Mouse (Mus musculus): ENCODE results near the gene Me1. TPM values are rescaled to one million over a fixed set of nuclear protein-coding genes. Genes with fewer than 3 reads are reported as not detected.
"Not testable (repeated sequence)": the region's sequence is repeated elsewhere in the genome, so short reads cannot be mapped to it uniquely, and the experiment has no call there.

Me1 gene
- total RNA-seq, 2 experiments from 2014 or later = 46.3 to 57.0 TPM

DNA sequence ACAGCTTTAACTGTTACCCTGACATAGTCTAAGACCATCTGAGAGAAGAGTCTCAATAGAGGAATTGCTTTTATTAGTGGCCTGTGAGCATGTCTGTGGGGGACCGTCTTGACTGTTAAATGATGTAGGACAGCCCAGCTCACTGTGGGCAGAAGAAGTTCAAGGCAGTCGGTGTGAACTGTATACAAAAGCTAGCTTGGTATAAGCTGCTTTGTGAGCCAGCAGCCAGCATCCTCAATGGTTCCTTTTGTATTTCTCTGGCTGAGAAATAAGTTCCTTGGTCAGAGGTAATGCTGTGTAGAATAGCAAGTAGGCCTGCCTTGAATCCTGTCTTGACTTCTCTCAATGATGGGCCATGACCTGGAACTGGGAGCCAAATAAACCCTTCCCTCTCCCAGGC lies 73.7 kb downstream of the Me1 start:
- intact Hi-C loops (cut with DNase I) = no loop called here

DNA sequence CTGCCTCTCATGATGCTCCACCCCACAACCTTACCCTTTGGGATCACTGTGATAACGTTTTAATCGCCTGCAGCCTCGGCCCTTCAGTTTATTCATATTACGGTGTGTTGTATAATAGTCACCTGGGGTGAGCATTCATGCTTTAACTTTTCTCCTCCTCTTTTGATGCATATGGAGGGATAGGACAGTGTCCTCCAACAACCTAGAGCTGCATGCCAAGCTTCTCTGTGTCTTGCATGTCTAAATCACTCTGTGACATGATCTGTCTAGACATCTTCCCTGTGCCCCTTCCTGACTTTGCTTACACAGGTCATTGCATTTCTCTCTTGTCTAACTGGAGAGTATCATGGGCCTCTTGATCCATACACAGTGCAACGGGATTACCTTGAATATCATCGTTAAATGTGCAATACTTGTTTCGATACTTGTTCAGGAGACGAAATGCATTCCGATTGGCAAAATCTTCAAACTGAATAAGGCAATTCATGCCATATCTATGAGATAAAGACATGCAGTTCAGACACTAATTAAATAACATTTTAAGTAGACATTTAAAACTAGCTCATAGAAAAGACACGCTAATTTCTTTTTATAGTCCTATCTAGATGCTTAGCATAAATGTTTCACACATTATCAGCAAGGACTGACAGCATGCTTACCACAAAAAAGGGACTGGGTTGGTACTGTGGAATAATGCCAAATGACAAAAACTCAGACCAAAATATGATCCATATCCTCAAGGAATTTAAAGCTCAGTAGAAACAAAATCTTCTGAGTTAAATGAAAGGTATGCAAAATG lies 76.2 kb downstream of the Me1 start:
- no peak for DNase-seq (ENCODE audit: low spot score in 2 of 2)
- intact Hi-C loops (cut with DNase I) = no loop called here

More for the DNA sequence above, 73.7 kb downstream of the Me1 start:
- DNase-seq (ENCODE audit: low spot score in 2 of 2) = no peak

DNA sequence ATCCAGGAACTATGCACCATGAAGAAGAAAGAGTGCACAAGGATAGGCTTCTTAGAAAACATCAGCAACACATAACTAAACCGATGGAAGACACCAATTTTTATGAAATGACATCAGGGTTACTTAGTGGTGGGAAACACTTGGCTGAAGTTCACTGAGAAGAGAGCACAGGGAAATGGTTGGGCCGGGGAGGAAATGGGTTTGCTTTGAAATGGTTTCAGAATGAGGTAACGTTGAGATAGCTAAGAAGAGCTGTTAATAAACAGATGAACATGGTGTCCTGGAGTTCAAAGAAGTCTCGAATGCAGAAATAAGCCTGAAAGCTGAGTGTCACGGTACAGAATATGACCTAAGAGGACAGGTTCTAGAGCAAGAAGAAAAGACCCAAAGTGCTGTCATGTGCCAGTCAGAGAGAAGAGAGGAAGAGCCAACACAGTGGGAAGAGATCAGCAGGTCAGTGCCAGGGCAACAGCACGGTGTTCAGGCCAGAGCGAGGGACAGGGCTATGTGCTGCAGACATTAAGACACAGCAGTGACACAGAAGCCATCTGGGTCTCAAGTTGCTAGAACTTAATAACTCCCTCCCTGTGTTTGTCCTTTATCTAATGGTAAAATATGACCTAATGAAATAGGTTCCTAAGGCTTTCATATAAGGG lies 77.8 kb downstream of the Me1 start:
- DNase-seq (ENCODE audit: low spot score in 2 of 2) = no peak
- intact Hi-C loops (cut with DNase I) = no loop called here

GRCm38 (mm10) chr9:86615765-86616164 lies 80.0 kb downstream of the Me1 start:
- DNase-seq (ENCODE audit: low spot score in 2 of 2) = no peak
- intact Hi-C loops (cut with DNase I) = no loop called here

DNA sequence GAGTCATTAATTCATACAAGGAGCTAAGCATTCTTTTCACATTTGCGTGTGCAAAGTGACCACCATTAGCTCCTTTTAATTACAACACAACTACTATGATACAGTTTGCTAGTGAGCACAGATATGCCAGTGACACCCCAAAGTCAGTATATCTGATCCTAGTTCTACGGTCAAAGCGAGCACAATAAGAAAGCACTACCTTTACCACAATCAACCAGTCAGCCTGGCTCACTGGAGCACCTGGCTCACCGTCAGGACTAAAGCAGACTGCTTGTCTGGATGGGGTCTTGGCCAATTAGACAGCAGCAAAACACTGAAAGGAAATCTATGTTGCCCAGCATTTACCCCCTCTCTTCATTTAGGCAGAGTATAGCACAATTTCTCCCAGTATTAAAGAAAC lies 83.7 kb downstream of the Me1 start:
- DNase-seq (ENCODE audit: low spot score in 2 of 2) = no peak
- intact Hi-C loops (cut with DNase I) = no loop called here

GRCm38 (mm10) chr9:86605776-86606175 lies 90.0 kb downstream of the Me1 start:
- intact Hi-C loops (cut with DNase I) = no loop called here
- DNase-seq (ENCODE audit: low spot score in 2 of 2) = no peak

DNA sequence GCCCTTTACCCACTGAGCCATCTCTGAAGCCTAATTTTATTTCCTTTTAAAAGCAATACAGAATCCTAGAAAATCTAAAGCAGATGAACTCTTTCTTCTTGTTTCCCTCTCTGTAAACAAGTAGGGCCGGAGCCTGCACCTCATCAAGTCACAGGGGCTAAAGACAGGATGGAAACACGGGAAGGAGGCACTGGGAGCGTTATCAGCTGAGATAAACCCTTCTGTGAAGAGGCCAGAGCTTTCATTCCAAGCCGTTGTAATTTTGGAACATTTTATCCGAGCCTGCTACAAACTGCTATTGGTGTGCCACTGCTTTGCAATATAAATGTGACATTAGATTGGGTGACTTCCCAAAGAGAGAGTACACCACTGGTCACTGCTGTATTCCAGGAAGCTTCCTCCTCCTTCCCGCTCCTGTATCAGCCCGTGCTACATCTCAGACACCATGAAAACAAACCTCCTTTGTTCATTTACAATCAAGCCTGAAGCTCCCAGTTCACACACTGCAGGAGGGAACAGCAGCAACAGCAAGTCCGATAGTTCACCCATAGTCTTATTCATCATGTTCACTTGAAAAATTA lies 95.9 kb downstream of the Me1 start:
- intact Hi-C loops (cut with DNase I) = loop anchor here (10.0 kb wide), 1 partner anchor 425 kb away; the partner anchor contains the start of gene Cyb5r4
- DNase-seq (ENCODE audit: low spot score in 2 of 2) = no peak

DNA sequence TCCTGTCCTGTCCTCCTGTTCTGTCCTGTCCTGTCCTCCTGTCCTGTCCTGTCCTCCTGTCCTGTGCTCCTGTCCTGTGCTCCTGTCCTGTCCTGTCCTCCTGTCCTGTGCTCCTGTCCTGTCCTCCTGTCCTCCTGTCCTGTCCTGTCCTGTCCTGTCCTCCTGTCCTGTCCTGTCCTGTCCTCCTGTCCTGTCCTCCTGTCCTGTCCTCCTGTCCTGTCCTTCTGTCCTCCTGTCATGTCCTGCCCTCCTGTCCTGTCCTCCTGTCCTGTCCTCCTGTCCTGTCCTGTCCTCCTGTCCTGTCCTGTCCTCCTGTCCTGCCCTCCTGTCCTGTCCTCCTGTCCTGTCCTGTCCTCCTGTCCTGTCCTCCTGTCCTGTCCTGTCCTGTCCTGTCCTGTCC lies 98.8 kb downstream of the Me1 start:
- intact Hi-C loops (cut with DNase I) = loop anchor here (10.0 kb wide), 1 partner anchor 428 kb away; the partner anchor contains the start of gene Cyb5r4
- not testable (repeated sequence) for DNase-seq (ENCODE audit: low spot score in 2 of 2)

DNA sequence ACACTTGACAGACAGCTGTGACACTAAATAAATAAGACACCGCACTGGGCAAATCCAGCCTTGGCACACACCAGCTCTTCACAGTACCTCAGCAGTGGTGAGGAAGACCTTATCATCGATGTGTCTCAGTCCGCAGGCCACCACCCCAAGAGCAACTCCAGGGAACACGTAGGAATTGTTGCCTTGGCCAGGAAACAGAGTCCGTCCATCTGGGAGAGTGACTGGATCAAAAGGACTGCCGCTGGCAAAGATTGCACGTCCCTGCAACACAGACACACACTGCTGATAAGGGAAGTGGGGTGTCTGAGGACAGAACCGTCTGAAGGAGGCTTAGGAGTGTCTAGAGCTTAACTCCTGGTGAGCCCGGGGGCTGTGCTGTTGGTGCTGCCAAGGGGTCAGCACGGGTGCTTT lies 101.4 kb downstream of the Me1 start:
- intact Hi-C loops (cut with DNase I) = loop anchor here (5.0 to 10.0 kb wide), 2 partner anchors 208 to 430 kb away; partner anchors contain the start of gene Cyb5r4
- DNase-seq (ENCODE audit: low spot score in 2 of 2) = not testable (repeated sequence)

GRCm38 (mm10) chr9:86592676-86593668 lies 102.8 kb downstream of the Me1 start:
- intact Hi-C loops (cut with DNase I) = loop anchor here (1.0 to 10.0 kb wide), 3 partner anchors 153 to 432 kb away; partner anchors contain the start of gene Cyb5r4
- DNase-seq (ENCODE audit: low spot score in 2 of 2) = peak; percentile 37 to 45

DNA sequence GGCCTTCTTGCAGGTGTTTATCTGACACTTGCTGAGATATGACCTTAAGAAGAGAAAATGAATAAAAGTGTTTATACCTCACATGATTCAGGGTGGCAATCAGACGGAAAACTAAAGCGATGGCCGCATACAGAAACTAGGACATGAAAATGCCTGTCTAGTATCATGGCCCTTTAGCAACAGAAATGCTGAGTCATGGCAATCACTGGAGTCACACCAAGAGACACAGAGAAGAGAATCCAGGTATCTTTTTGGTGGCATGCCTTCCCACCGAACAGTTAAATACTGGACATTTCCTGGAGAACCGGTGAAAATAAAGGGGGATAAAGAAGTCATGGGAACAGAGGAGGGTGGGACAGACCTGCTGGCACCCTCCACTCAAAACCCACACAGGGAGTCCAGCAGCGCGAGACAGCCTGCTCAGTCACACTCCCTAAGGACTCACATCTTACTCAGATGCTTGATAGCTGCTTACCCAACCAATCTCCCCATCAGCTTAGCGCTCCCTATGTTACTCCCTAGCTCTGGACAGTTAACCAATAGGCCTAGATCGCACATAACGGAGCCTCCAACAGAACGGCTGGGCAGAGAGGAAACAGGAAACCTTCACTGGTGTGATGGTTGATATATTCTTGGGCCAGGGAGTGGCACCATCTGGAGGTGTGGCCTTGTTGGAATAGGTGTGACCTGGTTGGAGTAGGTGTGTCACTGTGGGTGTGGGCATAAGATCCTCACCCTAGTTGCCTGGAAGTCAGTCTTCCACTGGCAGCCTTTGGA lies 108.5 kb downstream of the Me1 start:
- DNase-seq (ENCODE audit: low spot score in 2 of 2) = no peak
- intact Hi-C loops (cut with DNase I) = no loop called here

DNA sequence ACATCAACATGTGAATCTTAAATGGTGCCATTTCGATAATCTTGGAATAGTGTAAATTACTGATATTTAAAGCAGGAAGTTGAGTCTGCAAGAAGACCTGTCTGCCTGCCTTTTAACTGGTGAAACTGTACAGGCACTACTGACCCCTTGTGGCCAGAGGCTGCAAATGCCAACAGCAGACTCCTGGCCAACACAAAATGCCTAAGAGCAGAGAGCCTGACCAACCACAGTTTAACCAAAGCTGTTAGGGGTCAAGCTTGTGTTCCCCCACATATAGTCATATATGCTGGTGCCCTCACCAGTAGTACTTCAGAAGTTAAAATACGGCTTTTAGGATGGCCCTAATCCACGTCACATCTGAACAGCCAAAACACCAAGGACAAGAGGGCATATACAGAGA lies 112.0 kb downstream of the Me1 start:
- intact Hi-C loops (cut with DNase I) = no loop called here
- peak; percentile 47 to 57 for DNase-seq (ENCODE audit: low spot score in 2 of 2)

DNA sequence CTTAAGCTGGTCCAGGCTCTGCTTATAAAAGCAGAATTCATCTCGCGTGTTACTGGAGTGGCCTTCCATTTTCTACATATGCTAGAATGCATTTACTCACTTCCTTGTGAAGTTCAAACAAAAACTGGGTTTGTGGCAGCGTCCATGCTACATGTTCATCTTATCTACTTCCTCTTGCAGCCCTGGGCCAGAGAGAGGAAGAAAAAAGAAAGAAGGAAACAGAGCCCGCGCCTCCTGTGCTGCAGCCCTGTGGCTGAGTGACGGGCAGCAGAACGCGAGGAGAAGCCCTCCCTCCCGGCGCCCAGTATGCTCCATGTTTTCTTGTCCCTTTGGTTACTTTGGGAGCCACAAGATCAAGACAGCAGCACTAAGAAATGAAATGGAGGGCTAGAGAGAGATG lies 116.1 kb downstream of the Me1 start:
- no peak for DNase-seq (ENCODE audit: low spot score in 2 of 2)
- intact Hi-C loops (cut with DNase I) = no loop called here

DNA sequence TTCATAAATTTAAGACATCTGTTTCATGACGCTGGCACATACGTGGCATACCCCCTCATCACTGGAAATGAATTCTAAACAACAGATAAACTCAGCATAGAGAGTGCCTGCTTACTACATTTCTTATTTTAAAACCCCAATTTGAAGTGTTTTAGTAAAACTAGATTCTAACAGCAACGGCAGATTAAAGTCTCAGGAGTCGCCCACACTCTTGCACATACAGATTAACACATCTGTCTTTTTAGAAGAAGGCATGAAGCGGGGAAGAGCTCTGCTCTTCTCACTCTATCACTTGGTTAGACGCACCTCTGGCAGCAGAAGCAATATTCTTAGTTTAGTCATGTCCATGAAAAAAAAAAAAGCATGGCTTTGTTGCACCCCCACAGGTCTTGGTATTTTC lies 120.6 kb downstream of the Me1 start:
- no peak for DNase-seq (ENCODE audit: low spot score in 2 of 2)
- intact Hi-C loops (cut with DNase I) = no loop called here

DNA sequence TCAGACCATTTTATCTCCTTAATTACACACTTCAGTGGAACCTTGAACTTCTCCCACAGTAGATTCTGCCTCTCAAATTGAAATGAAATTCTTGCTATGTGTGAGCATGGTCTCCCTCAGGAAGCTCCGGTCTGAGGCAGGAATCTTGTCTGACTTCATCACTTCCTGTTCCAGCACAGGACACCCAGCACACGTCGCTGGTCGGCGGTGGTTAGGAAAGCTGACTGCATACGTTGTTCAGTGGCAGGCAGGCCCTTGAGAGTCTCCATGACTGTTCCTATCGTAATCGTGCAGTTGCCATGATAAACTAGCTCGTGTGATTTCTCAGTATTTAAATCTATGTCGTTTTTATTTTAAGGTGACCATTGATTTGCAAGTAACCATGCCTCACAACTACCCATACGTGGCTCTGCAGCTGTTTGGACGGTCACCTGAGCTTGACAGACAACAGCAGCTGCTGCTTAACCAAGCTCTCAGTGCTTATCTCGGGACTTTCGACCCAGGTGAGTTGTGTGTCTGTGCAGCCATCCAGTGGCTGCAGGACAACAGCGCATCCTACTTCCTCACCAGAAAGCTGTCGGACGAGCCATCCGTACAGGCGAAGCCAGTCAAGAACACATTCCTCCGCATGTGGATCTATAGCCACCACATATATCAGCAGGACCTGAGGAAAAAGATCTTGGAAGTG lies 122.0 kb downstream of the Me1 start:
- DNase-seq (ENCODE audit: low spot score in 2 of 2) = no peak
- intact Hi-C loops (cut with DNase I) = loop anchor here (2.0 kb wide), 1 partner anchor 109 kb away; the partner anchor contains the start of gene Ube2cbp

- intact Hi-C loops (cut with DNase I) = loop anchor here (2.0 kb wide), 1 partner anchor 108 kb away; the partner anchor contains the start of gene Ube2cbp
- peak; percentile 67 to 72 for DNase-seq (ENCODE audit: low spot score in 2 of 2)
These were observed 123.0 kb downstream of the Me1 start for GRCm38 (mm10) chr9:86572636-86573291.

DNA sequence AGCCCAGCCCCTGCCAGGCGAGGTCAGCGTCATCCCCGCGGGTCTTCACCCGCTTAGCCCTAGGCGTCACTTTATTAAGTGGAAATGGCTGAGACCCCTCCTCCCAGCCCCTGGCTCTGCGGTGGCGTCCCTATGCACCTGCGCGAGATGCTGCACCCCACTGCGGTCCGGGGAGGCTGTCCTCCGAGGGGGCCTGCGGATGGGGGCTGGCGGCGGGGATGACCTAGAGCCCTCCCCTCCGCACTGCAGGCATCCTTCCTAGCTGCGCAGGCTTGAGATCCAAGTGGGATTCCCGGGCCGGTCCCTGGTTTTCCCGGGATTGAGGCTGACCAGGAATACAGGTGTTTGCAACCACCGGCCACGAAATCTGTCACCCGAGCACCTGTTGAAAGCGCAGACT lies 123.6 kb downstream of the Me1 start:
- intact Hi-C loops (cut with DNase I) = loop anchor here (2.0 kb wide), 1 partner anchor 107 kb away; the partner anchor contains the start of gene Ube2cbp
- peak; percentile 42 to 47 for DNase-seq (ENCODE audit: low spot score in 2 of 2)

Measured in left cerebral cortex, postnatal 36 days (tissue).